Mouse (Mus musculus) cerebellum, adult (tissue): ENCODE measurements around the gene Il24.

Experiments used
- ATAC-seq: cut with Nextera tagmentation; 2 replicates; pipeline ENCODE4 v1.9.2; 2017; ENCODE audit warnings: mild to moderate bottlenecking, moderate library complexity, mixed read lengths; ENCODE audit not compliant: insufficient number of reproducible peaks, low FRiP score, low TSS enrichment

The Il24 gene

DNA sequence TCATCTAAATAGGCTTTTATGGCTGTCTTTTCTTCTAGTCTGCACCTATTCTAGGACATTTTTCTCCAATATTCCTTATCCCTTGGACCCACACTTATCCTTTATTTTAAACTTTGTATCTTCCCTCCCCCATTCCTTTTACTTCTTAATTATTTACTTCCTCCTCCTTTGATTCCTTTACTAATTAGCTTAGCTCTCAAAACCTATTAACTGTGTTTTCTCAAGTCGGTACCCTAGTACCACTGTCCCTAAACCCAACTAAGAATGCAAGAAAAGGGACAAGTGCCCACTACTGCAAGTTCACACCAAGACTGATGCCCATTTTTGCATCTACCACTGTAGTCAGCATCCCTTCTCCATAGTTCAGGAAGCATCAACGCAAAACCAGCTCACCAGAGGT, 31.5 kb downstream of the Il24 start:
- no peak for ATAC-seq

DNA sequence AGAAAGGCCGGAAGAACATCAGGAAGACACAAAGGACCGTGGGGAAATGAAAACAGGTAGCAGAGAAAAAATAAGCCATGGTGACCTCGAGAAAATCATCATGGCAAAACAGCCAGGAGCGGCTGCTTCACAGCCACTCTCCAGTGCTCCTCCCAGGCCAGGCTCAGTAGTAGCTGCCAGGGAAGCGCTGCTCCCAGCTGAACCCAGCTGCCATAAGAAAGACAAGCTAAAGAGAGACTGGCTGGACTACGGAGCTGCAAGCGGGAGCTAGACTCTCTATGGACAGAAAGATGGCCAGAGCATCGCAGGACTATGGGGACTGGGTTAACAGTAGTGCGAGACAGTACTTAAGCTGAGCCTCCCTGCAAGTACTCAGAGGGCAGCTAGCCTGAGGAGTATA, 32.4 kb downstream of the Il24 start:
- no peak for ATAC-seq

DNA sequence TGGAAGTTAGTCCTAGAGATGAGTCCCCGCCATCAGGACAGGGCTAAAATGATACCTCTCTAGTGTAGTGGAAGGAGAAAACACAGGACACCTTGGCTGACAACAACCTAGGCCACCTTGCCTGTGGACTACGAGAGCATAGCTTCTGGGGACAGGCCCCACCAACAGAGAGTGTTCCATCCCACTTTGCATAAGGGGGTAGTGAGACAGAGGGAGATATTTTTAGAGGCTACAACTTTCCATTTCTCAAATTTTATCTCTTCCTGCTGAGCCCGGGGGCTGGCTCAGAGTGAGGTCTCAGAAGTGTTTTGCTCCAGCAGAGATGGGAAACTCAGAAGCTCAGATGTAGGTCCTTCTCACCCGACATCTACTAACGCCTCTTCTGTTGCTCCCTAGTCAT, 36.8 kb downstream of the Il24 start:
- no peak for ATAC-seq

DNA sequence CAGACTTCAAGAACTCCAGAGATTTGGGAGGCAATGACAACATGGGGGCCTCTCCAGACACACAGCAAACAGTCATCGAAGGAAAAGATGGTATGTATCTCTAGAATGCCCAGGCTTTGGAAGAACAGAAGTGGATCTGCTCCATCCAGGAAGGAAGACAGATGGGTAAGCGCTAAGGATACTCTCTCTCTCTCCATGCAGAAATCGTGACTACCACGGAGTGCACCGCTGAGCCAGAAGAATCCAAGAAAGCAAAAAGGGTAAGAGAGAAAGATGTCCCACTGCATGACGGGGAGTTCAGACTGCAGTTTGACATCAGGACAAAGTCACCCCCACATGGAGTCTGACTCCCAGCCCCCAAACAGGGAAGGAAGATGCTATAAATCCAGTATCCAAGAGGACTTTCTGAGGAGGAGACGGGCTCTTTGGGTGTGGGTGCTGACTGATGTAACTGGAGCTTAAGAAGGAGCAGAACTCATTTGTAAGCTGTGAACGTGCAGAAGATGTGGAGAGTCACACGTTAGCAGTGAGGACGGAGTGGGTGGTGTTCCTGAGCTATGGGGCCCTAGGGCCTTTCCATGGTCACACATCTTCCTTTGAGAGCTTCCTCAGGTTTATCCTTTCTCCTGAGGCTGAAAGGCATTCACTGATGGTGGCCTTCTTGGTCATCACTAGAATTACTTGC, 37.6 kb downstream of the Il24 start:
- ATAC-seq = no peak

DNA sequence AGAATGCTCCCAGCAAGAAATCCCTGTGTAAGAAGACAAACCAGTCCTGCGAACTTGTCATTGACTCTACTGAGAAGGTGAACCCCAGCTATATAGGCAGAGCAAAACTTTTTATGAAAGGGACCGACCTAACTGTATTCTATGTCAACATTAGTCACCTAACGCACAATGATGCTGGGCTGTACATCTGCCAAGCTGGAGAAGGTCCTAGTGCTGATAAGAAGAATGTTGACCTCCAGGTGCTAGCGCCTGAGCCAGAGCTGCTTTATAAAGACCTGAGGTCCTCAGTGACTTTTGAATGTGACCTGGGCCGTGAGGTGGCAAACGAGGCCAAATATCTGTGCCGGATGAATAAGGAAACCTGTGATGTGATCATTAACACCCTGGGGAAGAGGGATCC, 42.7 kb downstream of the Il24 start:
- ATAC-seq = no peak

- ATAC-seq = no peak
Measured at GRCm38 (mm10) chr1:130841621-130842020, 45.6 kb downstream of the Il24 start.

DNA sequence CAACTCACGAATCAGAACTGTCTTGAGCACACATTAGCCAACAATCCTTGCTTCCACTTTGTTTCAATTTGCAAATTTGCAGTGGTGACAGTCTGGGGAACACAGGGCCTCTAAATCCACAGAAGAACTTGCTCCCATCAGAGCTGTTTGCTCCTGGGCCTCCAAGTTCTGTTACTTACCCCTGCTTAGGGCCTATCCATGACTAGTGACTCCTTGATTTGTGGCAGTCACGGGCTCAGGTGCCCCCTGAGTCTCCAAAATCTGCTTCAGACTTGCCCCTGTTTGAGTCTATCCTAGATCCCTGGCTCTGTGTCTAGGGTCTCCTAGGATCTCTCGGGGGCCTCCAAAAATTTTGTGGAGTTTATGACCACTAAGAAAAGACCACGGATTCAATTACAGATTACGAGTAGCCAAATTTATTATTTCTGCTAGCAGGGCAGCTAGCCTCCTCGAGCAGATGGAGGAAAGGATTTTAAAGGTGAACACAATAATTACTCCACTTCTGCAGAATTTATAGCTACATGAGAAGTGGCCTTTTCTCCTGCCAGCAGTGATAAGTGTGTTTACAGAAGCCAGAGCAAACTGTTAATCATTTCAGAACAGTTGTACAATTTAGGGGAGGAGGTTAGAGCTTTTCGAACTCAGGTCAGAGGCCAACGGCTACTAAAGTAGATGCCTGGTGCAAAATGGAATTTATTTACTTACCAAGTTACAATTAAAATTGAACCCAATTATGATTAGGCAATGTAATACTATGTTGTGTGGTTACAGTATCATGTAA, 46.5 kb downstream of the Il24 start:
- ATAC-seq = no peak

GRCm38 (mm10) chr1:130838288-130838687, 49.0 kb downstream of the Il24 start:
- no peak for ATAC-seq

- peak; percentile 55; the same call in 1 of the 2 replicates for ATAC-seq
Measured at GRCm38 (mm10) chr1:130835161-130835936, 51.9 kb downstream of the Il24 start.

DNA sequence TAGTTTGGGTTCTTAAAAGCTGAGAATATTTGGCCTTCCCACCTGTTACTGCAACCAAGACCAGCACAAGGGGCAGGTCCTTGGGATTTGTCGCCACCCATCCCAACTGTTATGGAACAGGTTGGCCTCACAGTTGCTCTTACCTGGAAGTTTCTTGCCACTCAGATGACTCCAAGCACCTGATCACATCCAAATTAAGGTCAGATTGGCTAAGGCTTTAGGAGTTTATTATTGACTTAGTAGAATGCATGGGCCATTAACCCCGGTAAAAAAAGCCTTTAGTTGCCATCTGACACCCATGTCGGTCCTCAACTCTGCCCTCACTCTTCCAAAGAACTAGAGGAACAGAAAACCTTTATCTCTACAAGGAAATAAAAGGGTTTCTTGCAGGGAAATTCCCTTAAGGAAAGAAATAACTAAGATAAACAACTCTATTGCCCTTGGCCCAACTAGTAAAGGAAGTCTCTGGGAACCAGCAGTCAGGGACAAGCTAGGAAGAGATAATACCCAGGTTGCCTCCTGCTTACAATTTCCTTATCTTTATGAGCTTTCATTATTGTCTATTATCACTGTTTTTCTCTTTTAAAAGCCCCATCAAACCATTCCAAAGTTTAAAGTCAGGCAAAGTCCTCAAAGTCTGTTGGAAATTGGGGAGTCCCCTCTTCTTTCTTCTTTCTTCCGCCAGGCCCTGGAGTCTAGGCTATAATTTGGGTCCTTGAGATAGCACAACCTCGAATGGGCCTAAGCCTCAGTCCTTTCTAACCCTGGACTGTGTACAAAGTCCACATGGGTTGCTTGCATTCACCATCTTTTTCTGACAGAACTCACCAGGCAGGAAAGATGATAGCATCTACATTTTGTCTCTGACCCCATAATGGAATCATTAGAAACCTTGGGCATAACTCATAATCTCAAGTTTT, 54.8 kb downstream of the Il24 start:
- ATAC-seq = no peak
